Mouse (Mus musculus): ENCODE data around the gene Sema4d.

DNA sequence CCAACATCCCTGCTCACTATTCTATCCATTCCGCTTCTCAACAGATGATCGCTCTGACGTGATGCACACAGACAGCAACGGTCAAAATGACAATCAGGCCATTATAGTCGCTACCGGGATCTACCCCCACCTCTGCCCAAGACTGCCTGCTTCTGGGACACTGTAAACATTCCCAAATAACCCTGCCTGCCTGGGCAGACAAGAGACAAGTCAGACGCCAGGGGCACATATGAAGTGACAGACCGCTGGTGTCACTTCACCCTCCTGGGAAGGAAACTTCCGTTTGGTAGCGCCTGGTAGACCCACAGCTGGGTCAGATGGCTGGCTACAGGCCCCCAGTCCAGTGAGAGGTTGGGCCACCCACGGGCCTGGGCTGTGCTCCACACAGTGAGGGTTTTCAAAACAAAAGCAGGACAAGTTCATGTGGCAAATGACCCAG is 1.4 kb downstream of the Sema4d start:
- no peak for TF ChIP-seq CTCF (IDR thresholded peaks at IDR 0.05; ENCODE audit: borderline replicate concordance, extremely low read depth, insufficient read depth, insufficient read length)
- TF ChIP-seq POLR2A (IDR thresholded peaks at IDR 0.05; ENCODE audit: borderline replicate concordance, extremely low read depth, insufficient read depth, insufficient read length, poor library complexity, severe bottlenecking) = no peak
